Mouse (Mus musculus) ES-E14 (cell line): ENCODE measurements around the gene Gm14569.

Source experiments
- CHD2 ChIP-seq: IDR thresholded peaks from 2 replicates; pipeline ENCODE4 v1.6.1; 2014; ENCODE audit warnings: mild to moderate bottlenecking, low read depth, low read length, inconsistent platforms
- HCFC1 ChIP-seq: IDR thresholded peaks from 2 replicates; pipeline ENCODE4 v1.6.1; 2012; ENCODE audit warnings: low read length, inconsistent platforms, borderline replicate concordance; ENCODE audit not compliant: insufficient read depth
- MAFK ChIP-seq: IDR thresholded peaks from 2 replicates; pipeline ENCODE4 v1.6.1; 2014; ENCODE audit warnings: mild to moderate bottlenecking, low read depth, low read length, inconsistent platforms; ENCODE audit not compliant: insufficient read depth
- ZC3H11A ChIP-seq: IDR thresholded peaks from 2 replicates; pipeline ENCODE4 v1.6.1; 2012; ENCODE audit warnings: low read depth, mild to moderate bottlenecking, inconsistent platforms, low read length, borderline replicate concordance
- ZNF384 ChIP-seq: IDR thresholded peaks from 2 replicates; pipeline ENCODE4 v1.6.1; 2012; ENCODE audit warnings: low read depth, low read length, inconsistent platforms

DNA sequence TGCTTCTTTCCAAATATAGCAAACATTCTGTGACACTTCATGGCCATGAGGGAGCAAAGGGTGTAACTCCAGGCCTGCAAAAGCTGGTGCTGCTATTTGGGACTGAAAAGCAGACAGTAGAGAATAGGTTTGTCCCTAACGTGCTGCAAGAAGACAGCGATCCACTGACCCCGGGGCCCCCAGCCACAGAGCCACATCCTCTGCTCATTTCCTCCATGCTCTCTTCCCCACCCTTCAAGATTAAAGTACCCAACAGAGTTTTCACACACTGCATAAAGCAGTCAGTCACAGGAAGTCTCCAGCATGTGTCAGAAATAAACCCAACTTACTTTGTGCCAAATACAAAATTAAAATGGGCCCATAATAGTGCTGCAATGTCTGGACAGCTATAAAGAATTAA is 16.8 kb downstream of the Gm14569 start:
- no peak for TF ChIP-seq MAFK
- TF ChIP-seq ZC3H11A: no peak
- TF ChIP-seq HCFC1: no peak
- TF ChIP-seq CHD2: no peak
- no peak for TF ChIP-seq ZNF384
